Mouse (Mus musculus): ENCODE results near the gene Rassf10. TPM values are rescaled to one million over a fixed set of nuclear protein-coding genes. Genes with fewer than 3 reads are reported as not detected.

The Rassf10 gene
- polyA plus RNA-seq, 1 experiment from 2014 or later: 0.02 TPM

DNA sequence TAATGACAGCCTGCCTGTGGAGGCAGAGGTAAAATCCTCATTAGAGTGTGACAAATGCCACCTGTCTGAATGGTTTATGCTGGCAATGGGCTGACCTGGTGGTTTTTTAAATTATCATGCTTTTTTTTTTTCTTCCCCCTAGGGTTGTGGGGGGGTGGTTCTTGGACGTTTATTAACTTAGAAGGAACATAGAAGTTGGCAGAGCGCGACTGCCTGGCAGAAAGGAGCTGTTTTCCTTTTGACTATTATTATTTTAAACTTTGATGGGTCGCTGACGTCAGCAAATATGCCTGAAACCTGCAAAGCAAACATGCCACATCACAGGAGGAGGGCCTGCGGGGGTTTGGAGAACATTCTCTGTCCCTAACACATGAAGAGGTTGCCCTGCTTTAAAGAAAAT lies 3.9 kb downstream of the Rassf10 start:
- Histone ChIP-seq H3K9ac (no peak overlapping the region), H3K4me1 (replicated peaks) (peaks cover 11% of the 10 kb centered on the region; the same call in 1 of the 2 replicates), H3K9me3 (replicated peaks) (no peaks in the 10 kb centered on the region), H3K27me3 (peaks cover 53% of the 10 kb centered on the region), H3K27ac (replicated peaks) (no peak overlapping the region), H3K4me2 (no peak overlapping the region), H3K4me3 (replicated peaks) (no peak overlapping the region), H3K36me3 (replicated peaks) (no peaks in the 10 kb centered on the region)
- ATAC-seq (ENCODE audit: insufficient read depth): no peak
- 40% methylated on average over 6 of the region's 6 CpGs for WGBS (ENCODE audit: insufficient replicate concordance)

DNA sequence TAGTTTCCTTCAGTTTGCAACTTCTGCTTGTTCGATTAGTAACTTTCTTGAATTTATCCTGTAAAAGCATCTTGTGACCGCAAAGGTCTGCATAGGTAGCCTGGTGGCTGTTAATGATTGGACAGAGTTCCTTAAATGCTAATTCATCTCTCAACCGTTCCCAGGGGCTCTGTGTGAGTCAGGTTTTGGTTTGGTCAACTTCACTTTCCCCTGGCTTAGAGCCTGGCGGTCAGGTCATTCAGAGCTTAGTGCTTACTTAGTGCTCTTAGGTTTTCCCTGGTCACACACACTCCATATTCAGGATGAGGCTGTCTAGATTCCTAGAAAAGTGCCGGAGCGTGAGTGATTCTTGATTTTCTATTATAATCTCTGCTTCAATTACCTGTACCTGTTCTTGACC lies 12.6 kb downstream of the Rassf10 start:
- Histone ChIP-seq H3K4me3 (replicated peaks) (no peak overlapping the region), H3K4me2 (no peak overlapping the region), H3K27me3 (no peaks in the 10 kb centered on the region), H3K27ac (replicated peaks) (no peak overlapping the region), H3K9ac (no peak overlapping the region), H3K9me3 (replicated peaks) (no peaks in the 10 kb centered on the region), H3K36me3 (replicated peaks) (no peaks in the 10 kb centered on the region), H3K4me1 (replicated peaks) (no peaks in the 10 kb centered on the region)
- WGBS (ENCODE audit: insufficient replicate concordance): 41% methylated on average over 6 of the region's 6 CpGs
- no peak for ATAC-seq (ENCODE audit: insufficient read depth)

GRCm38 (mm10) chr7:112966786-112967185 lies 13.0 kb downstream of the Rassf10 start:
- Histone ChIP-seq H3K4me2 (no peak overlapping the region), H3K27ac (replicated peaks) (no peak overlapping the region), H3K4me3 (replicated peaks) (no peak overlapping the region), H3K9ac (no peak overlapping the region), H3K9me3 (replicated peaks) (no peaks in the 10 kb centered on the region), H3K36me3 (replicated peaks) (no peaks in the 10 kb centered on the region), H3K4me1 (replicated peaks) (no peaks in the 10 kb centered on the region), H3K27me3 (no peaks in the 10 kb centered on the region)
- WGBS (ENCODE audit: insufficient replicate concordance): 24% methylated on average over 3 of the region's 3 CpGs
- ATAC-seq (ENCODE audit: insufficient read depth): no peak

DNA sequence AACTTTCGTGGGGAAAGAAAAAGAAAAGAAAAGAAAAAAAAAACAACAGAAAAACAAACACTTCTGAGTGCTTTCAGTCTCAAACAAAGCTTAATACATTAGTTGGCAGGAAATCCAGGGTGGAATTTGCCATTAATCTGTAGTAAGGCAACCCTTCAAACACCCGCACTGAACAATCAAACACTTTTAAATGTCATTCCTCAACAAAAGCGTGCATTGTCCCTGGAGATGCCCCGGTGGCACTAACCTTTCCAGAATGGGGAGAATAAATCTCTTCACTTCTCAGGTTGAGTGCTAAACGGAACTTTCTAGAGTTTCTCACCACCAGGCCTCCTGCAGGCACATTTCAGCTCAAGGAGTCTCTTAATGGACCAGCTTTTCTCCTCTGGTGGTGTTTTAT lies 29.6 kb downstream of the Rassf10 start:
- Histone ChIP-seq H3K4me1 (replicated peaks) (0 out of 2 replicates have a peak, but pooled peaks cover 4% of the 10 kb centered on the region), H3K4me3 (replicated peaks) (no peak overlapping the region), H3K27me3 (no peaks in the 10 kb centered on the region), H3K27ac (replicated peaks) (no peak overlapping the region), H3K9ac (no peak overlapping the region), H3K4me2 (no peak overlapping the region), H3K9me3 (replicated peaks) (no peaks in the 10 kb centered on the region), H3K36me3 (replicated peaks) (no peaks in the 10 kb centered on the region)
- ATAC-seq (ENCODE audit: insufficient read depth): no peak
- 46% methylated on average over 5 of the region's 5 CpGs for WGBS (ENCODE audit: insufficient replicate concordance)

GRCm38 (mm10) chr7:112984704-112985577 lies 31.2 kb downstream of the Rassf10 start:
- no peaks in the 10 kb centered on the region for H3K9me3 ChIP-seq (replicated peaks)
- no peak overlapping the region for H3K4me2 ChIP-seq
- no peak overlapping the region for H3K9ac ChIP-seq
- no peaks in the 10 kb centered on the region for H3K36me3 ChIP-seq (replicated peaks)
- H3K4me1 ChIP-seq (replicated peaks): 0 out of 2 replicates have a peak, but pooled peaks cover 4% of the 10 kb centered on the region
- 48% methylated on average over 17 of the region's 17 CpGs for WGBS (ENCODE audit: insufficient replicate concordance)
- no peak overlapping the region for H3K27ac ChIP-seq (replicated peaks)
- ATAC-seq (ENCODE audit: insufficient read depth): no peak
- H3K27me3 ChIP-seq: no peaks in the 10 kb centered on the region
- H3K4me3 ChIP-seq (replicated peaks): no peak overlapping the region

DNA sequence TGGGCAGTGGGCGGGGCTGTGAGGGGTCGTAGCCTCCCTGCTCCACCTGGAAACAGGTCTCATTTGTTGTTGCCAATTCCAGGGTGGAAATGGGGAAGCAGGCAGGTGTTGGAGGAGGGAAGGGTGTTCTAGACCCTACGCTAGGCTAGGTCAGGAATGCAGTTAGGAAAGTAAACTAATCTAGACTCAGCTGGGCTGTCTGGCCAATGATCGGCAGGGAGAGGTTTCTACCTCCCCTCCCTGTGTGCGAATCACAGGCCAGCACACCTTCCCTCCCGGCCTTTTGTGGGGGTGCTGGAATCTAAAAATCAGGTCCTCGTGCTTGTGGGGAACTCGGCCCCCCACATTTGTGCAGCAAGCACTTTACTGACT lies 31.8 kb downstream of the Rassf10 start:
- 51% methylated on average over 8 of the region's 8 CpGs for whole genome bisulfite sequencing (ENCODE audit: insufficient replicate concordance)
- no peak overlapping the region for H3K9ac ChIP-seq
- H3K4me2 ChIP-seq: no peak overlapping the region
- ATAC-seq (ENCODE audit: insufficient read depth): no peak
- H3K27ac ChIP-seq (replicated peaks): no peak overlapping the region
- H3K27me3 ChIP-seq: no peaks in the 10 kb centered on the region
- H3K4me3 ChIP-seq (replicated peaks): no peak overlapping the region
- H3K36me3 ChIP-seq (replicated peaks): no peaks in the 10 kb centered on the region
- H3K4me1 ChIP-seq (replicated peaks): 0 out of 2 replicates have a peak, but pooled peaks cover 4% of the 10 kb centered on the region
- H3K9me3 ChIP-seq (replicated peaks): no peaks in the 10 kb centered on the region

DNA sequence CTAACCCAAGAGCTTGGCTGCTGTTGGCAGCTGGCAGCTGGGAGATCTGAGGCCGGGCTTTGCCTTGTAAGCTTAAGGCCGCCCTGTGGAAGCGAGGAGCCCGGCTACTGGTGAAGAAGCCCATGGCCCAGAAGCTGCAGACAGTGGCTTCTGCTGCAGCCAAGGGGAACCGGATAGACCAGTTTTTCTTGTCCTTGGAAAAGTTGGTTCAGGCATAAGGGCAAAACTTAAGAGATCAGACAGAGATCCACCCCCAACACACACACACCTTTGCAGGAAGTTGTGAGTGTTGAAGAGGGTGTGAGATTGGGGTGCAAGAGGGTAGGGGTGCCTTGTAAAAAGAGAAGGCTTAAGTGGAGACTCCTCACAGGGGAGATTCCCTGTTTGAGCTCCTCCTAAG lies 39.2 kb downstream of the Rassf10 start:
- Histone ChIP-seq H3K4me1 (replicated peaks) (no peaks in the 10 kb centered on the region), H3K4me3 (replicated peaks) (no peak overlapping the region), H3K9me3 (replicated peaks) (no peaks in the 10 kb centered on the region), H3K9ac (no peak overlapping the region), H3K27ac (replicated peaks) (no peak overlapping the region), H3K36me3 (replicated peaks) (no peaks in the 10 kb centered on the region), H3K4me2 (no peak overlapping the region), H3K27me3 (no peaks in the 10 kb centered on the region)
- WGBS (ENCODE audit: insufficient replicate concordance): 67% methylated on average over 5 of the region's 5 CpGs
- ATAC-seq (ENCODE audit: insufficient read depth): no peak

- Histone ChIP-seq H3K27ac (replicated peaks) (no peak overlapping the region), H3K36me3 (replicated peaks) (no peaks in the 10 kb centered on the region), H3K4me3 (replicated peaks) (no peak overlapping the region), H3K4me1 (replicated peaks) (no peaks in the 10 kb centered on the region), H3K4me2 (no peak overlapping the region), H3K9ac (no peak overlapping the region), H3K9me3 (replicated peaks) (no peaks in the 10 kb centered on the region), H3K27me3 (no peaks in the 10 kb centered on the region)
- WGBS (ENCODE audit: insufficient replicate concordance): 43% methylated on average over 3 of the region's 3 CpGs
- no peak for ATAC-seq (ENCODE audit: insufficient read depth)
Measured at GRCm38 (mm10) chr7:113003565-113004255, 49.9 kb downstream of the Rassf10 start.

DNA sequence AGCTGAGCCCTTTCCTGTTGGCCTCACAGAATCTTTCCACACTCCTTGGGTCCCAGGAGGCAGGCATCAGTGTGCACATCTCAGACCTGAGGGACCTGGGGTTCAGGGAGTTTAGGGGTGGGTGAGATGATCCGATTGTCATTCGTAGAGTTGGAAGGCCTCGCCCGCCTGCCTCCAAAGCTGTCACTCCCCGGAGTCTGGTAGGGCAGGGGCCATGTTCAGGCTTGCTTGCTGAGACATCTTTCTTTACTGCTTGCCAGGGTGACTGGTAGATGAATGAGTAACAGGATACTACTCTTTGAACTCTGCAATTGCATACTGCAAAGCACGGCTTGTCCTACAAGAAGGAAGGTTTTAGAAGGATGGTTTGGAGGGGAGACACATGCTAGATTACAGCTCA lies 52.0 kb downstream of the Rassf10 start:
- no peaks in the 10 kb centered on the region for H3K27me3 ChIP-seq
- no peak overlapping the region for H3K4me3 ChIP-seq (replicated peaks)
- H3K9ac ChIP-seq: no peak overlapping the region
- H3K9me3 ChIP-seq (replicated peaks): no peaks in the 10 kb centered on the region
- WGBS (ENCODE audit: insufficient replicate concordance): 76% methylated on average over 6 of the region's 6 CpGs
- no peaks in the 10 kb centered on the region for H3K4me1 ChIP-seq (replicated peaks)
- H3K27ac ChIP-seq (replicated peaks): no peak overlapping the region
- no peaks in the 10 kb centered on the region for H3K36me3 ChIP-seq (replicated peaks)
- no peak overlapping the region for H3K4me2 ChIP-seq
- no peak for ATAC-seq (ENCODE audit: insufficient read depth)

All from liver, embryonic 15.5 days (tissue).